Mouse (Mus musculus) mammary gland, adult 2 months (tissue): Measurements from ENCODE around the gene Gm13275. TPM values are rescaled to one million over a fixed set of nuclear protein-coding genes. Genes with fewer than 3 reads are reported as not detected.

Experiments used
- polyA plus RNA-seq: library from polyadenylated mRNA; depleted of rRNA; stranded (reverse); fragments of >200 nt; gene quantifications from 2 replicates; pipeline ENCODE4 v1.2.3, GENCODE M21; 2012; ENCODE audit warnings: low replicate concordance; rRNA removed

Gm13275 gene
- polyA plus RNA-seq: not detected in 2 replicates

GRCm38 (mm10) chr4:88793936-88794675 is at the start of gene Gm13275:
Gene Gm13275 (plus strand): TSS chr4:88794487.

DNA sequence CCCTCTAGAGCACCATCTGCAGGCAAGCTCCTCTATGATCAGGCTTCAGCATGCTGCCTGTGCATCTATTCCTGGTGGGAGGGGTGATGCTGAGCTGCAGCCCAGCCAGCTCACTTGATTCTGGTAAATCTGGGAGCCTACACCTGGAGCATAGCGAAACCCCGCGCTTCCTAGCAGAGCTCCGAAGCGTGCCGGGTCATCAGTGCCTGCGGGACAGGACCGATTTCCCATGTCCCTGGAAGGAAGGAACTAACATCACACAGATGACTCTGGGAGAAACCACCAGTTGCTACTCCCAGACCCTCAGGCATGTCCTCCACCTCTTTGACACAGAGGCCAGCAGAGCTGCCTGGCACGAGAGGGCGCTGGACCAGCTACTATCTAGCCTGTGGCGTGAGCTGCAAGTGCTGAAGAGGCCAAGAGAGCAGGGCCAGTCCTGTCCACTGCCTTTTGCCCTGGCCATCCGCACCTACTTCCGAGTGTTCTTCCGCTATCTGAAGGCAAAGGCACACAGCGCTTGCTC is 39.4 kb upstream of the Gm13275 start, which contains the start of gene Gm13271:
Gene Gm13271 (plus strand): TSS at position 51 of the 523 bp plus-strand sequence.

DNA sequence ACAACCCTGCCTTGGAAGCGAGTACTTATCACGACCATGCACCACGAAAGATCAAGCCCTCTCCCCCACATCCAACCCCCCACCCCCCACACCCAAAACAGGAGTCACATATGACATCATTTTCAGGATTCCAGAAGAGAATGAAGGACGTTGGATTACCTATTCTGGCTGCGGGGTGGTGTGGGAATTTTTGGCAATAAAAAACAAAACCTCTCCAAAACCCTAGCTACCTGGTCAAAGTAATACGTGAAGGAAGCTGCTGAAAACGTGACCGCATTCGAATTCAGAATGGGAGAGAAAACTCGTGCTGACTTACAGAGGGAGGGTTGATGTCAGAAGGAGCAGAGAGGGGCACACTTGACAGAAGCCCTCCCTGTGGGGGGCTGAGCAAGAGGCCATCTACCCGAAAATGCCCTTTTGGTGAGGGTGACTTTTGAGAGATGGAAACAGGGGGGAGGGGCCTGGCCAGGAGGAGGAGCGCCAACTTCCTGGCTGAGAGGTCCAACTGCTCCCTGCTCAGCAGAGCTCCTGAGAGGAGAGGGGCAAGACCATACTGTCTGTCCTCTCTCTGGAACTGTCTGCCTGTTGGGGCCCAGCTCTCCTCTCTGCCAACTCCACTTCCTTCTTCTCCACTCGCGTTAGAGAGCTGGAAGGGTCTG is 34.5 kb upstream of the Gm13275 start, which contains the start of gene Gm13283:
Gene Gm13283 (plus strand): TSS at position 510 of the 659 bp plus-strand sequence.

GRCm38 (mm10) chr4:88773534-88773933 is 20.8 kb upstream of the Gm13275 start, which contains the start of gene Gm13290:
Gene Gm13290 (plus strand): TSS chr4:88773834.

DNA sequence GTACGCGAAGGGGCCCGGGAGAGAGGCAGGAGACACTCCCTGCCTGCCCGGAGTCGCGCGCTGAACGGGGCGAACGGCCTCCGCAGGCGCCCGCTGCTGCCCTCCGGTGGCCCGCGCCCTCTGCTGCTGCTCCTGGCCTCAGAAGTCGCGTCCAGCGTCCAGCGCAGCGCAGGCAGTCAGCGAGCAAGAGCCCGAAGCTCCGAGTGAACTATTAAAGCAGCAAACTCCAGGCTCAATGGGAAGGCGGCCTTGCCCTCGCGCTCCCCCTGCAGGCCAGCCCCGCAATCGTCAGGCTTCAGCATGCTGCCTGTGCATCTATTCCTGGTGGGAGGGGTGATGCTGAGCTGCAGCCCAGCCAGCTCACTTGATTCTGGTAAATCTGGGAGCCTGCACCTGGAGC is 17.7 kb upstream of the Gm13275 start, which contains the start of gene Gm13289:
Gene Gm13289 (plus strand): TSS at position 301 of the 400 bp plus-strand sequence.

DNA sequence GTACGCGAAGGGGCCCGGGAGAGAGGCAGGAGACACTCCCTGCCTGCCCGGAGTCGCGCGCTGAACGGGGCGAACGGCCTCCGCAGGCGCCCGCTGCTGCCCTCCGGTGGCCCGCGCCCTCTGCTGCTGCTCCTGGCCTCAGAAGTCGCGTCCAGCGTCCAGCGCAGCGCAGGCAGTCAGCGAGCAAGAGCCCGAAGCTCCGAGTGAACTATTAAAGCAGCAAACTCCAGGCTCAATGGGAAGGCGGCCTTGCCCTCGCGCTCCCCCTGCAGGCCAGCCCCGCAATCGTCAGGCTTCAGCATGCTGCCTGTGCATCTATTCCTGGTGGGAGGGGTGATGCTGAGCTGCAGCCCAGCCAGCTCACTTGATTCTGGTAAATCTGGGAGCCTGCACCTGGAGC is 14.7 kb upstream of the Gm13275 start, which contains the start of gene Gm13272:
Gene Gm13272 (plus strand): TSS at position 301 of the 400 bp plus-strand sequence.

DNA sequence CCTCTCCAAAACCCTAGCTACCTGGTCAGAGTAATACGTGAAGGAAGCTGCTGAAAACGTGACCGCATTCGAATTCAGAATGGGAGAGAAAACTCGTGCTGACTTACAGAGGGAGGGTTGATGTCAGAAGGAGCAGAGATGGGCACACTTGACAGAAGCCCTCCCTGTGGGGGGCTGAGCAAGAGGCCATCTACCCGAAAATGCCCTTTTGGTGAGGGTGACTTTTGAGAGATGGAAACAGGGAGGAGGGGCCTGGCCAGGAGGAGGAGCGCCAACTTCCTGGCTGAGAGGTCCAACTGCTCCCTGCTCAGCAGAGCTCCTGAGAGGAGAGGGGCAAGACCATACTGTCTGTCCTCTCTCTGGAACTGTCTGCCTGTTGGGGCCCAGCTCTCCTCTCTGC is 12.5 kb upstream of the Gm13275 start, which contains the start of gene Ifnz:
Gene Ifnz (plus strand): TSS at position 301 of the 400 bp plus-strand sequence.

GRCm38 (mm10) chr4:88785409-88785808 is 8.9 kb upstream of the Gm13275 start, which contains the start of gene Gm13276:
Gene Gm13276 (plus strand): TSS chr4:88785709.

GRCm38 (mm10) chr4:88788402-88788801 is 5.9 kb upstream of the Gm13275 start, which contains the start of gene Gm13277:
Gene Gm13277 (plus strand): TSS chr4:88788632.

GRCm38 (mm10) chr4:88791250-88791649 is 3.0 kb upstream of the Gm13275 start, which contains the start of gene Gm13278:
Gene Gm13278 (plus strand): TSS chr4:88791550.

DNA sequence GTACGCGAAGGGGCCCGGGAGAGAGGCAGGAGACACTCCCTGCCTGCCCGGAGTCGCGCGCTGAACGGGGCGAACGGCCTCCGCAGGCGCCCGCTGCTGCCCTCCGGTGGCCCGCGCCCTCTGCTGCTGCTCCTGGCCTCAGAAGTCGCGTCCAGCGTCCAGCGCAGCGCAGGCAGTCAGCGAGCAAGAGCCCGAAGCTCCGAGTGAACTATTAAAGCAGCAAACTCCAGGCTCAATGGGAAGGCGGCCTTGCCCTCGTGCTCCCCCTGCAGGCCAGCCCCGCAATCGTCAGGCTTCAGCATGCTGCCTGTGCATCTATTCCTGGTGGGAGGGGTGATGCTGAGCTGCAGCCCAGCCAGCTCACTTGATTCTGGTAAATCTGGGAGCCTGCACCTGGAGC is 2.8 kb downstream of the Gm13275 start, which contains the start of gene Gm13279:
Gene Gm13279 (plus strand): TSS at position 301 of the 400 bp plus-strand sequence.

GRCm38 (mm10) chr4:88799365-88799764 is 5.1 kb downstream of the Gm13275 start, which contains the start of gene Gm13285:
Gene Gm13285 (plus strand): TSS chr4:88799665.

GRCm38 (mm10) chr4:88802954-88803353 is 8.7 kb downstream of the Gm13275 start, which contains the start of gene Gm13287:
Gene Gm13287 (plus strand): TSS chr4:88803254.

GRCm38 (mm10) chr4:88805231-88805630 is 10.9 kb downstream of the Gm13275 start, which contains the start of gene Gm13288:
Gene Gm13288 (plus strand): TSS chr4:88805531.

GRCm38 (mm10) chr4:88815928-88816327 is 21.6 kb downstream of the Gm13275 start, which contains the start of gene Ifna7:
Gene Ifna7 (plus strand): TSS chr4:88816228.

GRCm38 (mm10) chr4:88819659-88820058 is 25.4 kb downstream of the Gm13275 start, which contains the start of gene Ifna11:
Gene Ifna11 (plus strand): TSS chr4:88819959.

GRCm38 (mm10) chr4:88827116-88827515 is 32.8 kb downstream of the Gm13275 start, which contains the start of gene Ifna6:
Gene Ifna6 (plus strand): TSS chr4:88827416.

DNA sequence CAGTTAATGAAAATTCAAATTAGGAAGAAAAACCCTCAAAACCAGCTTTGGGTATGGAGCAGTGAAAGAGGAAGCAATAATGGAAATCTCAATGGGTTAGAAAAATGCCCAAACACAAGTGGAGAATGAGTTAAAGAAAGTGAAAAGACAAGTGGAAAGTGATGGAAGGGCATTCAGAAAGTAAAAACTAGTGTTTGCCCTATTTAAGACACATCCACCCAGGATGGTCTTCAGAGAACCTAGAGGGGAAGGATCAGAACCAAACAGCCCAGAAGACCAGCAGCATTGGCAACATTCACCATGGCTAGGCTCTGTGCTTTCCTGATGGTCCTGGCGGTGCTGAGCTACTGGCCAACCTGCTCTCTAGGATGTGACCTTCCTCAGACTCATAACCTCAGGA is 40.9 kb downstream of the Gm13275 start, which contains the start of gene Ifna5:
Gene Ifna5 (plus strand): TSS at position 301 of the 400 bp plus-strand sequence.

GRCm38 (mm10) chr4:88841438-88841911 is 47.2 kb downstream of the Gm13275 start, which contains the start of gene Ifna4:
Gene Ifna4 (plus strand): TSS chr4:88841861.

